Mouse (Mus musculus): Measurements from ENCODE around the gene Slc4a5. TPM values are rescaled to one million over a fixed set of nuclear protein-coding genes. Genes with fewer than 3 reads are reported as not detected.

The Slc4a5 gene
- polyA plus RNA-seq (2012; rRNA removed) (1.1 and 1.4 TPM in 2 replicates), polyA plus RNA-seq (2014; fragmentation: Nextera tagmentation; extraction: Ambion mirVana) (0.52 and 0.73 TPM in 2 replicates)

- Histone ChIP-seq H3K4me2 (ENCODE audit: low read depth) (no peak within 1 kb of the TSS), H3K27me3 (ENCODE audit: control insufficient read depth, insufficient read depth, low read length) (no peaks in the 10 kb centered on the region), H3K9ac (replicated peaks) (no peak within 1 kb of the TSS), H3K4me1 (replicated peaks; ENCODE audit: control insufficient read depth in 2 of 2, insufficient read depth in 2 of 2, low read length in 1 of 2) (no peaks in the 10 kb centered on the region), H3K36me3 (replicated peaks; ENCODE audit: control insufficient read depth, insufficient read depth, low read depth) (no peaks in the 10 kb centered on the region), H3K4me3 (ENCODE audit: insufficient read depth in 1 of 2, low read depth in 2 of 2, low read length in 2 of 2) (no peak within 1 kb of the TSS), H3K9me3 (ENCODE audit: control insufficient read depth, low read length) (no peaks in the 10 kb centered on the region), H3K27ac (no peak within 1 kb of the TSS)
- ATAC-seq (ENCODE audit: insufficient read depth) = no peak
- DNase-seq (ENCODE audit: low read depth in 3 of 3, low spot score in 3 of 3) = no peak
- no peak for TF ChIP-seq CTCF (IDR thresholded peaks at IDR 0.05; ENCODE audit: low read depth)
- no peak for TF ChIP-seq EP300 (IDR thresholded peaks at IDR 0.05; ENCODE audit: low read depth)
- 54% methylated on average over 3 of the region's 3 CpGs for WGBS (ENCODE audit: insufficient replicate concordance)
These were observed at the start of gene Slc4a5 for GRCm38 (mm10) chr6:83219814-83220213. Gene Slc4a5, plus strand, starts transcription at chr6:83219828.

- 76% methylated on average over 5 of the region's 5 CpGs for WGBS (ENCODE audit: insufficient replicate concordance)
- DNase-seq (ENCODE audit: low read depth in 3 of 3, low spot score in 3 of 3) (no peak), ATAC-seq (ENCODE audit: insufficient read depth) (no peak)
- no peaks in the 10 kb centered on the region for H3K9me3 ChIP-seq (ENCODE audit: control insufficient read depth, low read length)
- H3K4me2 ChIP-seq (ENCODE audit: low read depth) = no peak overlapping the region
- H3K27me3 ChIP-seq (ENCODE audit: control insufficient read depth, insufficient read depth, low read length) = no peaks in the 10 kb centered on the region
- peaks cover 6 to 9% of the 10 kb centered on the region in 2 experiments for H3K4me1 ChIP-seq (replicated peaks; ENCODE audit: control insufficient read depth in 2 of 2, insufficient read depth in 2 of 2, low read length in 1 of 2)
- no peak overlapping the region for H3K27ac ChIP-seq
- H3K36me3 ChIP-seq (replicated peaks; ENCODE audit: control insufficient read depth, insufficient read depth, low read depth) = no peaks in the 10 kb centered on the region
- no peak overlapping the region for H3K4me3 ChIP-seq (ENCODE audit: insufficient read depth in 1 of 2, low read depth in 2 of 2, low read length in 2 of 2)
- H3K9ac ChIP-seq (replicated peaks) = no peak overlapping the region
- no peak for TF ChIP-seq EP300 (IDR thresholded peaks at IDR 0.05; ENCODE audit: low read depth)
- TF ChIP-seq CTCF (IDR thresholded peaks at IDR 0.05; ENCODE audit: low read depth) = no peak
These were observed 49.8 kb upstream of the Slc4a5 start for GRCm38 (mm10) chr6:83169872-83170271.

- TF ChIP-seq CTCF (IDR thresholded peaks at IDR 0.05; ENCODE audit: low read depth) (no peak), EP300 (IDR thresholded peaks at IDR 0.05; ENCODE audit: low read depth) (no peak)
- ATAC-seq (ENCODE audit: insufficient read depth) (no peak), DNase-seq (ENCODE audit: low read depth in 3 of 3, low spot score in 3 of 3) (no peak)
- Histone ChIP-seq H3K4me1 (replicated peaks; ENCODE audit: control insufficient read depth in 2 of 2, insufficient read depth in 2 of 2, low read length in 1 of 2) (peaks cover 3 to 4% of the 10 kb centered on the region in 2 experiments; a peak in 3 of 4 replicates), H3K4me3 (ENCODE audit: insufficient read depth in 1 of 2, low read depth in 2 of 2, low read length in 2 of 2) (no peak overlapping the region), H3K9me3 (ENCODE audit: control insufficient read depth, low read length) (no peaks in the 10 kb centered on the region), H3K27me3 (ENCODE audit: control insufficient read depth, insufficient read depth, low read length) (no peaks in the 10 kb centered on the region), H3K9ac (replicated peaks) (no peak overlapping the region), H3K36me3 (replicated peaks; ENCODE audit: control insufficient read depth, insufficient read depth, low read depth) (no peaks in the 10 kb centered on the region), H3K4me2 (ENCODE audit: low read depth) (no peak overlapping the region), H3K27ac (no peak overlapping the region)
- 74% methylated on average over 5 of the region's 5 CpGs for WGBS (ENCODE audit: insufficient replicate concordance)
These were observed 48.6 kb upstream of the Slc4a5 start for GRCm38 (mm10) chr6:83171063-83171462.

- no peaks in the 10 kb centered on the region for H3K27me3 ChIP-seq (ENCODE audit: control insufficient read depth, insufficient read depth, low read length)
- no peak for DNase-seq (ENCODE audit: low read depth in 3 of 3, low spot score in 3 of 3)
- H3K27ac ChIP-seq = no peak overlapping the region
- H3K36me3 ChIP-seq (replicated peaks; ENCODE audit: control insufficient read depth, insufficient read depth, low read depth) = no peaks in the 10 kb centered on the region
- no peak for ATAC-seq (ENCODE audit: insufficient read depth)
- TF ChIP-seq EP300 (IDR thresholded peaks at IDR 0.05; ENCODE audit: low read depth) (no peak), CTCF (IDR thresholded peaks at IDR 0.05; ENCODE audit: low read depth) (no peak)
- H3K9ac ChIP-seq (replicated peaks) = no peak overlapping the region
- no peak overlapping the region for H3K4me2 ChIP-seq (ENCODE audit: low read depth)
- no peaks in the 10 kb centered on the region for H3K4me1 ChIP-seq (replicated peaks; ENCODE audit: control insufficient read depth in 2 of 2, insufficient read depth in 2 of 2, low read length in 1 of 2)
- 61% methylated on average over 9 of the region's 9 CpGs for WGBS (ENCODE audit: insufficient replicate concordance)
- no peaks in the 10 kb centered on the region for H3K9me3 ChIP-seq (ENCODE audit: control insufficient read depth, low read length)
- no peak overlapping the region for H3K4me3 ChIP-seq (ENCODE audit: insufficient read depth in 1 of 2, low read depth in 2 of 2, low read length in 2 of 2)
These were observed 47.2 kb upstream of the Slc4a5 start for GRCm38 (mm10) chr6:83172240-83172920.

GRCm38 (mm10) chr6:83175996-83176395 is 43.6 kb upstream of the Slc4a5 start:
- no peak overlapping the region for H3K27ac ChIP-seq
- H3K9ac ChIP-seq (replicated peaks) = no peak overlapping the region
- H3K27me3 ChIP-seq (ENCODE audit: control insufficient read depth, insufficient read depth, low read length) = no peaks in the 10 kb centered on the region
- no peak overlapping the region for H3K4me2 ChIP-seq (ENCODE audit: low read depth)
- 81% methylated on average over 8 of the region's 8 CpGs for WGBS (ENCODE audit: insufficient replicate concordance)
- no peak overlapping the region for H3K4me3 ChIP-seq (ENCODE audit: insufficient read depth in 1 of 2, low read depth in 2 of 2, low read length in 2 of 2)
- DNase-seq (ENCODE audit: low read depth in 3 of 3, low spot score in 3 of 3) (no peak), ATAC-seq (ENCODE audit: insufficient read depth) (no peak)
- TF ChIP-seq CTCF (IDR thresholded peaks at IDR 0.05; ENCODE audit: low read depth) (no peak), EP300 (IDR thresholded peaks at IDR 0.05; ENCODE audit: low read depth) (no peak)
- H3K4me1 ChIP-seq (replicated peaks; ENCODE audit: control insufficient read depth in 2 of 2, insufficient read depth in 2 of 2, low read length in 1 of 2) = no peaks in the 10 kb centered on the region
- no peaks in the 10 kb centered on the region for H3K36me3 ChIP-seq (replicated peaks; ENCODE audit: control insufficient read depth, insufficient read depth, low read depth)
- H3K9me3 ChIP-seq (ENCODE audit: control insufficient read depth, low read length) = no peaks in the 10 kb centered on the region
